Mouse (Mus musculus) neural tube, embryonic 11.5 days (tissue): Measurements from ENCODE around the gene Prr12. TPM values are rescaled to one million over a fixed set of nuclear protein-coding genes. Genes with fewer than 3 reads are reported as not detected.
A peak's percentile ranks its signal among the peaks of the same experiment; 100 is the strongest.

Source experiments
- ATAC-seq: fragments of 200-750 bp; cut with Nextera tagmentation; 2 replicates; pipeline ENCODE4 v1.8.0; 2017; ENCODE audit warnings: moderate number of reproducible peaks, mild to moderate bottlenecking, moderate TSS enrichment, moderate library complexity; ENCODE audit not compliant: insufficient read depth, low FRiP score, low TSS enrichment
- DNase-seq: peaks from one replicate; pipeline ENCODE4 v3.0.0-alpha.2; 2015; ENCODE audit warnings: low spot score
- H3K27ac ChIP-seq: fragments of 300-500 bp; sonication (generic); 2 replicates; pipeline ENCODE4 v1.5.1; 2014; ENCODE audit warnings: low read depth, mild to moderate bottlenecking, low read length
- H3K27me3 ChIP-seq: fragments of 300-500 bp; sonication (generic); 2 replicates; pipeline ENCODE4 v1.6.1; 2014; ENCODE audit warnings: mild to moderate bottlenecking, low read length, mixed read lengths; ENCODE audit not compliant: control insufficient read depth, insufficient read depth
- H3K36me3 ChIP-seq: fragments of 300-500 bp; sonication (generic); 2 replicates; pipeline ENCODE4 v1.6.1; 2014; ENCODE audit warnings: mild to moderate bottlenecking, low read length, moderate library complexity, mixed read lengths; ENCODE audit not compliant: control insufficient read depth, insufficient read depth
- H3K4me1 ChIP-seq: fragments of 300-500 bp; sonication (generic); 2 replicates; pipeline ENCODE4 v1.6.1; 2014; ENCODE audit warnings: low read length, mixed read lengths; ENCODE audit not compliant: control insufficient read depth, insufficient read depth
- H3K4me2 ChIP-seq: fragments of 300-500 bp; sonication (generic); 2 replicates; pipeline ENCODE4 v1.6.1; 2014; ENCODE audit warnings: low read depth, mild to moderate bottlenecking, moderate library complexity
- H3K4me3 ChIP-seq: fragments of 300-500 bp; sonication (generic); 2 replicates; pipeline ENCODE4 v1.5.1; 2014; ENCODE audit warnings: low read depth, low read length
- H3K9ac ChIP-seq: fragments of 300-500 bp; sonication (generic); 2 replicates; pipeline ENCODE4 v1.6.1; 2014; ENCODE audit warnings: mild to moderate bottlenecking, low read length
- H3K9me3 ChIP-seq: fragments of 300-500 bp; sonication (generic); 2 replicates; pipeline ENCODE4 v1.6.1; 2016; ENCODE audit warnings: low read length; ENCODE audit not compliant: control insufficient read depth
- WGBS: fragments of 180-500 bp; shearing (Covaris S2); extraction: QIAGEN DNeasy Blood & Tissue Kit; methylation state at CpG from one replicate; pipeline ENCODE4 v1.1.7; 2014; 5-methylcytosine and 5-hydroxymethylcytosine counted together
- polyA plus RNA-seq: library from polyadenylated mRNA; unstranded; fragments of >200 nt; fragmentation: Nextera tagmentation; extraction: Ambion mirVana; gene quantifications from 2 replicates; pipeline ENCODE4 v1.2.1, GENCODE M21; 2014

The Prr12 gene
- polyA plus RNA-seq, 1 experiment from 2014 or later: 13.2 TPM

GRCm38 (mm10) chr7:45082401-45083299 lies 30.0 kb upstream of the Prr12 start:
- H3K4me1 ChIP-seq: no peaks in the 10 kb centered on the region
- DNase-seq: peak; percentile 41
- no peaks in the 10 kb centered on the region for H3K27me3 ChIP-seq
- H3K4me3 ChIP-seq: no peak overlapping the region
- no peak overlapping the region; the same call in 1 of the 2 replicates for H3K4me2 ChIP-seq
- no peak overlapping the region; the same call in 1 of the 2 replicates for H3K9ac ChIP-seq
- no peaks in the 10 kb centered on the region for H3K9me3 ChIP-seq
- H3K36me3 ChIP-seq: peaks cover 16% of the 10 kb centered on the region
- no peak for ATAC-seq
- H3K27ac ChIP-seq: peak overlapping the region; percentile 14; the same call in 1 of the 2 replicates
- WGBS: 60% methylated on average over 25 of the region's 25 CpGs

GRCm38 (mm10) chr7:45081016-45081415 lies 28.3 kb upstream of the Prr12 start:
- H3K4me1 ChIP-seq: no peaks in the 10 kb centered on the region
- H3K36me3 ChIP-seq: peaks cover 10% of the 10 kb centered on the region; the same call in 1 of the 2 replicates
- no peak overlapping the region for H3K9ac ChIP-seq
- no peaks in the 10 kb centered on the region for H3K9me3 ChIP-seq
- 51% methylated on average over 5 of the region's 5 CpGs for WGBS
- H3K4me2 ChIP-seq: no peak overlapping the region
- DNase-seq (no peak), ATAC-seq (no peak)
- no peak overlapping the region for H3K4me3 ChIP-seq
- no peaks in the 10 kb centered on the region for H3K27me3 ChIP-seq
- no peak overlapping the region for H3K27ac ChIP-seq

GRCm38 (mm10) chr7:45079856-45080255 lies 27.2 kb upstream of the Prr12 start:
- Histone ChIP-seq H3K4me2 (no peak overlapping the region), H3K4me3 (no peak overlapping the region), H3K36me3 (peaks cover 8% of the 10 kb centered on the region; the same call in 1 of the 2 replicates), H3K27ac (no peak overlapping the region), H3K9me3 (no peaks in the 10 kb centered on the region), H3K9ac (no peak overlapping the region), H3K27me3 (no peaks in the 10 kb centered on the region), H3K4me1 (no peaks in the 10 kb centered on the region)
- ATAC-seq (peak; percentile 18; the same call in 1 of the 2 replicates), DNase-seq (peak; percentile 92)
- 2% methylated on average over 10 of the region's 10 CpGs for WGBS

- no peak for ATAC-seq
- Histone ChIP-seq H3K4me3 (no peak overlapping the region), H3K9ac (no peak overlapping the region), H3K4me2 (no peak overlapping the region), H3K4me1 (no peaks in the 10 kb centered on the region), H3K27ac (no peak overlapping the region), H3K36me3 (peaks cover 8% of the 10 kb centered on the region; the same call in 1 of the 2 replicates), H3K27me3 (no peaks in the 10 kb centered on the region), H3K9me3 (no peaks in the 10 kb centered on the region)
- WGBS: 35% methylated on average over 9 of the region's 9 CpGs
- DNase-seq: peak; percentile 83
Observed at GRCm38 (mm10) chr7:45078513-45078912, 25.8 kb upstream of the Prr12 start.

- 95% methylated on average over 2 of the region's 2 CpGs for WGBS
- Histone ChIP-seq H3K4me2 (no peak overlapping the region), H3K36me3 (peaks cover 5% of the 10 kb centered on the region; the same call in 1 of the 2 replicates), H3K27ac (no peak overlapping the region), H3K9ac (no peak overlapping the region), H3K4me1 (no peaks in the 10 kb centered on the region), H3K9me3 (no peaks in the 10 kb centered on the region), H3K27me3 (no peaks in the 10 kb centered on the region), H3K4me3 (no peak overlapping the region)
- ATAC-seq (no peak), DNase-seq (no peak)
Observed at GRCm38 (mm10) chr7:45077829-45078228, 25.1 kb upstream of the Prr12 start.

- no peak for ATAC-seq
Observed at GRCm38 (mm10) chr7:45077322-45077721, 24.6 kb upstream of the Prr12 start.

GRCm38 (mm10) chr7:45076501-45076900 lies 23.8 kb upstream of the Prr12 start:
- DNase-seq (no peak), ATAC-seq (no peak)
- H3K27ac ChIP-seq: no peak overlapping the region
- no peaks in the 10 kb centered on the region for H3K27me3 ChIP-seq
- H3K9me3 ChIP-seq: no peaks in the 10 kb centered on the region
- no peak overlapping the region for H3K4me2 ChIP-seq
- H3K9ac ChIP-seq: no peak overlapping the region
- H3K4me1 ChIP-seq: no peaks in the 10 kb centered on the region
- no peak overlapping the region for H3K4me3 ChIP-seq
- WGBS: 91% methylated on average over 30 of the region's 30 CpGs
- H3K36me3 ChIP-seq: no peaks in the 10 kb centered on the region; the same call in 1 of the 2 replicates

More at GRCm38 (mm10) chr7:45077322-45077721, 24.6 kb upstream of the Prr12 start:
- DNase-seq: no peak
- Histone ChIP-seq H3K27me3 (no peaks in the 10 kb centered on the region), H3K9ac (no peak overlapping the region), H3K27ac (no peak overlapping the region), H3K4me1 (no peaks in the 10 kb centered on the region), H3K36me3 (no peaks in the 10 kb centered on the region; the same call in 1 of the 2 replicates), H3K4me2 (no peak overlapping the region), H3K4me3 (no peak overlapping the region), H3K9me3 (no peaks in the 10 kb centered on the region)
- 86% methylated on average over 14 of the region's 14 CpGs for WGBS

- ATAC-seq (no peak), DNase-seq (no peak)
- Histone ChIP-seq H3K9me3 (no peaks in the 10 kb centered on the region), H3K27ac (no peak overlapping the region), H3K9ac (no peak overlapping the region), H3K4me2 (no peak overlapping the region), H3K4me1 (no peaks in the 10 kb centered on the region), H3K36me3 (no peaks in the 10 kb centered on the region; the same call in 1 of the 2 replicates), H3K27me3 (no peaks in the 10 kb centered on the region), H3K4me3 (no peak overlapping the region)
- WGBS: 93% methylated on average over 4 of the region's 4 CpGs
Observed at GRCm38 (mm10) chr7:45075405-45075804, 22.7 kb upstream of the Prr12 start.

GRCm38 (mm10) chr7:45073949-45074348 lies 21.3 kb upstream of the Prr12 start:
- 88% methylated on average over 12 of the region's 12 CpGs for WGBS

More at GRCm38 (mm10) chr7:45073949-45074348, 21.3 kb upstream of the Prr12 start:
- DNase-seq (no peak), ATAC-seq (no peak)
- Histone ChIP-seq H3K27me3 (no peaks in the 10 kb centered on the region), H3K27ac (no peak overlapping the region), H3K36me3 (no peaks in the 10 kb centered on the region; the same call in 1 of the 2 replicates), H3K9ac (no peak overlapping the region), H3K4me3 (no peak overlapping the region), H3K4me1 (no peaks in the 10 kb centered on the region), H3K4me2 (no peak overlapping the region), H3K9me3 (no peaks in the 10 kb centered on the region)
